Mouse (Mus musculus) small intestine, adult 2 months (tissue): ENCODE measurements around the gene Asxl1. TPM values are rescaled to one million over a fixed set of nuclear protein-coding genes. Genes with fewer than 3 reads are reported as not detected.
A peak's percentile ranks its signal among the peaks of the same experiment; 100 is the strongest.

Source experiments
- H3K27ac ChIP-seq: fragments of 200-500 bp; 2 replicates; pipeline ENCODE4 v1.5.1; 2012; ENCODE audit warnings: low read depth, low read length, control low read depth, inconsistent platforms; ENCODE audit not compliant: insufficient read depth
- H3K27me3 ChIP-seq: fragments of 200-500 bp; 2 replicates; pipeline ENCODE4 v1.6.1; 2012; ENCODE audit warnings: mild to moderate bottlenecking, moderate library complexity, low read length, inconsistent platforms; ENCODE audit not compliant: control insufficient read depth, insufficient read depth
- H3K36me3 ChIP-seq: fragments of 200-500 bp; 2 replicates; pipeline ENCODE4 v1.6.1; 2012; ENCODE audit warnings: mild to moderate bottlenecking, low read length, control low read depth, inconsistent platforms; ENCODE audit not compliant: control insufficient read depth, insufficient read depth
- H3K4me1 ChIP-seq: fragments of 200-500 bp; 2 replicates; pipeline ENCODE4 v1.6.1; 2012; ENCODE audit warnings: low read length, inconsistent platforms, mixed read lengths; ENCODE audit not compliant: control insufficient read depth, insufficient read depth, insufficient read length
- H3K4me3 ChIP-seq: fragments of 200-500 bp; 2 replicates; pipeline ENCODE4 v1.5.1; 2012; ENCODE audit warnings: low read depth, mild to moderate bottlenecking, control low read depth, inconsistent platforms, low read length, moderate library complexity
- CTCF ChIP-seq: fragments of 200-500 bp; IDR thresholded peaks from 2 replicates; pipeline ENCODE4 v1.5.1; 2012; ENCODE audit warnings: low read depth, mild to moderate bottlenecking, control low read depth, inconsistent platforms, low read length, moderate library complexity, mixed read lengths; ENCODE audit not compliant: insufficient replicate concordance, insufficient read length; ENCODE audit errors: extremely low read depth
- POLR2A ChIP-seq: fragments of 200-500 bp; IDR thresholded peaks from 2 replicates; pipeline ENCODE4 v1.6.1; 2012; ENCODE audit warnings: low read depth, mild to moderate bottlenecking, control low read depth, inconsistent platforms, low read length, moderate library complexity
- WGBS: fragments of 180-500 bp; shearing (Covaris S2); methylation state at CpG from one replicate; pipeline ENCODE4 v1.1.7; 2018; 5-methylcytosine and 5-hydroxymethylcytosine counted together
- polyA plus RNA-seq: library from polyadenylated mRNA; depleted of rRNA; stranded (reverse); fragments of >200 nt; gene quantifications from 2 replicates; pipeline ENCODE4 v1.2.3, GENCODE M21; 2012

Asxl1 gene
- polyA plus RNA-seq, 1 experiment = 6.7 TPM

DNA sequence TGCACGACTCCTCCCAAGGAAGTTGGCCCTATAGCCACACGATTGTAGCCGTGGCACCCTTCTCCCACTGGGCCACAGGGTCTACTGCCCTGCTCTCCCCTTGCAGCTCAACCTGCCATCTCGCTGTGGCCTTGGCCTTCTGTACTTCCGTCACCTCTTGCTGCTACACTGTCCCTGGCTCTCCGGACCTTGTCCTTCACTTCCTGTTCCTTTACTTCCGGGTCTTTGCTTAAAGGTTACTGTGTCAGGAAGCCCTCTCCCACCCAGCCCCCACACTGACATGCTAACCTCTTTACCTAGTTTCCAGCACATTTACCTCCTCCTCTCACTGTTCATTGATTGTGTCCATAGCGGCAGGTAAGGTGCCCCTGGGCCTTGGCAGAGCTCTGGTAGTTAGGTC, 78.9 kb downstream of the Asxl1 start:
- TF ChIP-seq POLR2A = no peak
- TF ChIP-seq CTCF = no peak
- Histone ChIP-seq H3K27ac (peak overlapping the region; percentile 96), H3K27me3 (no peaks in the 10 kb centered on the region), H3K36me3 (peaks cover 13% of the 10 kb centered on the region; the same call in 1 of the 2 replicates), H3K4me3 (peak overlapping the region; percentile 47), H3K4me1 (peaks cover 38% of the 10 kb centered on the region)
- WGBS = 18% methylated on average over 8 of the region's 8 CpGs

DNA sequence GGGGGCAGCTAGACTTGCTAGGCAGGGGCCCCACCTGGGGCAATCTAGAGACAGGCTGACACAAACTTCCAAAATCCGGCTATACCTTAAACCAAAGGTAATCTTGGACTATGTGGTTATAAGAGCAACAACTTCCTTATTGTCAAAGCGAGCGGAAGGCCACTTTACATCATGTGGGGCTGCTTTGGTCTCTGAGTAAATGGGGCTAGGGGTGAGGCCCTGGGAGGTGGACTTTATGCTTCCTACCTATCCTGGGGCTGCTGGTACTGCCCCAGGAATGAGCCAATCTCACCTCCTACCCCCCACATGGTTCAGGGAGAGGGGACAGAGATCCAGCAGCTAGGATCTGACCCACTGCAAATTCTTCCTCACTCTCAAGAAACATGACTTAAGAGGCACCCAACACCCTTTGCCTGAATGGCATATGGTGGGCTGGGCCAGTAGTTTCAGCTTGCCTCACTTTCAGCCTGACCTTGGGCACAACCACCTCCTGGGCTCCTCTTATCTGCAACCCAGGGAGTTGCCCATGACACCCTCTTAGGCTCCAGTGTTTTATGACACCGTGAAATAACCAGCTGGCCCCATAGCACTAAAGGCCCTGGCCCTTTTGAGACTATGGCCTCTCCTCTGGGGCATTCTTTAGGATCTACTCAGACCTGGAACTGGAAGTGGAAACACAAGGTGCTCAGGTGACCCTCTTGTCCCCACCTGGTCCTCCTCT, 79.7 kb downstream of the Asxl1 start:
- TF ChIP-seq CTCF = no peak
- TF ChIP-seq POLR2A = no peak
- 26% methylated on average over 4 of the region's 4 CpGs for WGBS
- peaks cover 7% of the 10 kb centered on the region for H3K36me3 ChIP-seq
- no peak overlapping the region for H3K4me3 ChIP-seq
- no peaks in the 10 kb centered on the region for H3K27me3 ChIP-seq
- H3K4me1 ChIP-seq = peaks cover 38% of the 10 kb centered on the region
- peak overlapping the region; percentile 96 for H3K27ac ChIP-seq

- peaks cover 38% of the 10 kb centered on the region for H3K4me1 ChIP-seq
- H3K27me3 ChIP-seq = no peaks in the 10 kb centered on the region
- TF ChIP-seq POLR2A (no peak), CTCF (no peak)
- H3K36me3 ChIP-seq = peaks cover 13% of the 10 kb centered on the region
- no peak overlapping the region for H3K4me3 ChIP-seq
- 64% methylated on average over 9 of the region's 9 CpGs for WGBS
- H3K27ac ChIP-seq = peak overlapping the region; percentile 96
Observed at GRCm38 (mm10) chr2:153425998-153426670, 80.5 kb downstream of the Asxl1 start.

DNA sequence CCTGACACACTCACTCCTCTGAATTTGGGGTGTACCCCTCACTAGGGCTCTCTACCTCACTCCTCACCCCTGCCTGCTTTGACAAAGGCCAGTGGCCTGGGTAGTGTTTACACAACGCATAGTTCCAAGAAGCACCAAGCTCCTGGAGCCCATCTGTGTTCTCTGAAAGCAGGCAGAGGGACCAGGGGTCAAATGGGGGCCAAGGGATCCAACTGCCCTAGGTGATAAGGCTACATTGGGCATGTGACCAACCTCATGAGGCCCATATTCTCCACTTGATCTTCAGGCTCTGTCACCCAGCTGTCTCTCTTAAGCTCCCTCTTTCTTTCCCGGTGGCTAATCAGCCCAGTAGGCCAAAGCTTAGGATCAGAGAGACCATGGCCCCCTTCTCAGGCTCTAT, 81.3 kb downstream of the Asxl1 start:
- 35% methylated on average over 2 of the region's 2 CpGs for WGBS
- no peak overlapping the region for H3K4me3 ChIP-seq
- H3K36me3 ChIP-seq = peaks cover 19% of the 10 kb centered on the region
- H3K27ac ChIP-seq = 0 out of 2 replicates have a peak overlapping the region, but pooled peaks have one; percentile 9
- TF ChIP-seq POLR2A (no peak), CTCF (no peak)
- no peaks in the 10 kb centered on the region for H3K27me3 ChIP-seq
- H3K4me1 ChIP-seq = peaks cover 38% of the 10 kb centered on the region

DNA sequence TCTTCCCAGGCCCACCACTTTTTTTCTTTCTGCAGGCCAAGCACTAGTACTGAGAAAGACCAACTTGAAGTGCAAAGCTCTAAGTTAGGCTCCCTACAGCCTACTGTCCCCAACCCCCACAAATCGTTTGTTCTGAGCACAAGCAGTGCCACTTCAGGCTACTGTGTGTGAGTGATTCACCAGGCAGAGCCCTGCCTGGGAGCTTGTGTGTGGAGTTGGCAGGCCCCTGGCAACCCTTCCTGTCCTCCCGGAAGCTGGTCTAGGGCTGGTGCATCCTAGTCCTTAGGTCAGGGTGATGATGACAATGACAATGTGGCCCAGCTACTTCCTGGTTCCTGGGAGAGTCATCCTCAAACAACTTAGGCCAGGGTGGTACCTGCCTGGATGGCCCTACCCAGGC, 82.9 kb downstream of the Asxl1 start:
- H3K4me3 ChIP-seq = no peak overlapping the region
- 52% methylated on average over 2 of the region's 2 CpGs for WGBS
- TF ChIP-seq CTCF = no peak
- TF ChIP-seq POLR2A = no peak
- H3K36me3 ChIP-seq = peaks cover 22% of the 10 kb centered on the region
- peak overlapping the region; percentile 32; the same call in 1 of the 2 replicates for H3K27ac ChIP-seq
- no peaks in the 10 kb centered on the region for H3K27me3 ChIP-seq
- H3K4me1 ChIP-seq = peaks cover 35% of the 10 kb centered on the region

- Histone ChIP-seq H3K27ac (no peak overlapping the region), H3K4me1 (peaks cover 32% of the 10 kb centered on the region), H3K4me3 (no peak overlapping the region), H3K27me3 (no peaks in the 10 kb centered on the region), H3K36me3 (peaks cover 24% of the 10 kb centered on the region)
- TF ChIP-seq CTCF = no peak
- TF ChIP-seq POLR2A = no peak
- 82% methylated on average over 1 of the region's 1 CpGs for WGBS
Observed at GRCm38 (mm10) chr2:153430571-153430970, 84.9 kb downstream of the Asxl1 start.

DNA sequence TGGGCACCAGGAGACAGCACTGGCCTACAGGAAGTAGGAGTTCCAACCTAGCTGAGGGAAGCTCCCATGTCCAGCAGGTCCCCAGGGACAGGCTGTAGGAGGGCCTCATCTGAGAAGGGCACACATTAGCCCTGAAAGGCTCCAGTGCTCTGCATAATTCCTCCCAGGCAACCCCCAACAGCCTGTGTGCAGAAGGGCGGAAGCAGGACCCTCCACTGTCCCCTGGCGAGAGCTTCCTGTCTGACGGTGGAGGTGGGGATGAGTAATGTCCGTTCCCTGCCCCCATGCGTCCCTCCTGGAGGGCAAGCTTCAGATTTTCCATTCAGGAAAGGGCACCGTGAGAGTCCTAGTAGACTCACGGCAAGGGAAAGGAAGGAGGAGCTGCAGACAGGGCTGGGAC, 86.9 kb downstream of the Asxl1 start:
- H3K4me1 ChIP-seq = peaks cover 42% of the 10 kb centered on the region
- TF ChIP-seq CTCF (no peak), POLR2A (no peak)
- H3K27ac ChIP-seq = no peak overlapping the region
- no peaks in the 10 kb centered on the region for H3K27me3 ChIP-seq
- H3K4me3 ChIP-seq = no peak overlapping the region
- H3K36me3 ChIP-seq = peaks cover 24% of the 10 kb centered on the region
- WGBS = 80% methylated on average over 7 of the region's 7 CpGs
